Mouse (Mus musculus): ENCODE data around the gene Ndufb10.
A peak's percentile ranks its signal among the peaks of the same experiment; 100 is the strongest.

Ndufb10 gene

DNA sequence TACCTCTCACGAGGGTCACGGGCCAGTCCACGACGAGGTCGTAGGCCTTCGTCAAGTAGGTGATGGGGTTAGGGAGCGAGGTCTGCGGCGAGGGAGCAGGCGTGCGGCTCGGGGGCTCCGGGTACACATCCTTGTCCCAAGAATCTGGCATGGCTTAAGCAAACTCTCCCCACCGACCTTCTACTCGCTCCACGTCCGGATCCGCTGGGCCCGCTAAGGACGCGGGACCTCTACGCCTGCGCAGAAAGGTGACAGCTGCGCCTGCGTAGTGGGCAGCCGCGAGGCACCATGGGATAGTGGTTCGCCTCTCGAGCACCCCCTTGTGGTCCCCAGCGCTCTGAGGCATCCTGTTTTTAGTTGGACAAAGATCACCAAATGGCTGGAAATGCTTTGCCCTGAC, at the start of gene Ndufb10:
Gene Ndufb10, minus strand, starts transcription at position 295 of the 400 bp plus-strand sequence.
- DNase-seq, result peak; percentile 99

DNA sequence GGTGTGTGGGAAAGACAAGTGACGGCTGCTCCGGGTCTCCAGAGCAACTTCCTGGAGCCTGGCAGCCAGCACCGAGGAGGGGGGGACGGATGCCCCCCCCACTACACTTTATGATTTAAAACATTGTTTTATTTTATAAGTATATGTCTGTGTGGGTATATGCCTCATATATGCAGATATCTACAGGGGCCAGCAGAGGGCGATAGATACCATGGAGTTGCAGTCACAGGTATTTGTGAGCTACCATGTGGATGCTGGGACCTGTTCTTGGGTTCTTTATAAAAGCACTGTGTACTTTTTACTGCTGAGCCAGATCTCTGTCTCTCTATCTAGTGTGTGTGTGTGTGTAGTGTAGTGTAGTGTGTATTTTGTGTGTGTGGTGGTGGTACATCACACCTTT, 49.0 kb upstream of the Ndufb10 start:
- DNase-seq, result no peak

- no peak for DNase-seq
Observed at GRCm38 (mm10) chr17:24769146-24769545, 44.9 kb upstream of the Ndufb10 start.

DNA sequence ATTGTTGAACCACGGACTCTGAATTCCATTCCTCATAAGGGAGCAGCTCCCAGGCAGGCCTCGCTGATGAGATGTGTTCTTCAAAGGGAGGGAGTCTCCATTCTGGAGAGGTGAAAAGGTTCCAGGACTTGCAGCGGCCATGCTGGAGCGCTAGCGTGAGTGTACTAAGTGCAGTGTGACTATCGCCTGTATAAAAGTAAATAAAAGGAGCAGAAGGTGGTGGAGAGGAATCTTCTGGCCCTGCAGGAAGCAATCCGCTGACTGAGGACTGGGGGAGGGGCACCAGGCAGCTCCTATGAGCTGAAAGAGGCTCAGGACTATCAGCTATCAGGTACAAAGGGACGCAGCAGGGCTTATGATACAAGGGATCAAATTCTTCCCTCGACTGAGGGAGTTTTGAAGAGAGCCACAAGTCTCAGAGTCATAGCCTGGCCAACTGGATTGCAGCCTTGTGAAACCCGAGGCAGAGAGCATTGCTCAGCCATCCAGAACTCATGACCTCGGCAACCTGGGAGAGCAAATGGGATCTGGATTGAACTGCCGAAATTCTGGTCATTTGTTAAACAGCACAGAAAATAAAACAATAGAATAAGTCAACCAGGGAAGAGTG, 42.1 kb upstream of the Ndufb10 start:
- DNase-seq, result no peak

GRCm38 (mm10) chr17:24765016-24765905, 41.0 kb upstream of the Ndufb10 start:
- no peak for DNase-seq

DNA sequence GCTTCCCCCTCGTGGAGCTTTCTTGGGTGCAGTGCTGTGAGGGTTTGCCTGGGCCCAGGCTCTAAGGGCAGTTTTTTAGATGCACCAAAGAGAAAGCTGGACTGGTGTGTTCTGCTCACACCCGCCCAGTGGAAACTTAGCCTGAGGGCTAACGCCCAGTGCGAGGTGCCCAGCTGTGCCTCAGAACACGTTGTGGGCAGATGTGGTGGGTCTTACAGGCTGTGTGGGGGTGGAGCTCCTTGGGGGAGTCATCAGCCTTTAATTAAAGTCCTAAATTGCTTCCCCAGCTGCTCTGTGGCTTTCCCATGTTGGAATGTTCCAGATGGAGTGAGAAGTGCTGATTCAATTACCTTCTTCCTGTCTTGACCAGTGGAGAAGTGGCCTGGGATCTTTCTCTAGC, 36.8 kb upstream of the Ndufb10 start:
- DNase-seq, result no peak

GRCm38 (mm10) chr17:24757394-24757793, 33.1 kb upstream of the Ndufb10 start:
- no peak for DNase-seq

GRCm38 (mm10) chr17:24752415-24753394, 28.4 kb upstream of the Ndufb10 start, which contains the start of gene Hs3st6:
Hs3st6 (plus strand) TSS chr17:24752988.
- no peak for DNase-seq

DNA sequence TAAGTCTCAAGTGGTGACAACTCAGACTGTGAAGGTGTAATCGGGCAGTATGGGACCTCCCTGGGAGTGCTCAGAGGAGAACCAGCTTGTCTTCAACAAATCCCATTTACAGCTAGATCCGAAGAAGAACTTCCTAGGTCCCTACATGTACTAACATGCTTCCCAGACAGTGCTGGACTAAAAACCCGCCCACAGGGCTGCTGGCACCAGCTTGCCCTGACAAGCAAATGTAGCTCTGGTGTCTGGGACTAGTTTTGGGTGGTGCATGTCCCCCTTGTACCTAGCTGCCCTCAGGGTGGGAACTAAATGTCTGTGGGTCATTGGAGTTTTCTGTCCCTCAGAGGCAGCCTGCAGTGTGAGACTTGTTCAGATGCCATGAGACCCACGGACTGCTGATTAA, 27.2 kb upstream of the Ndufb10 start:
- DNase-seq, result no peak

DNA sequence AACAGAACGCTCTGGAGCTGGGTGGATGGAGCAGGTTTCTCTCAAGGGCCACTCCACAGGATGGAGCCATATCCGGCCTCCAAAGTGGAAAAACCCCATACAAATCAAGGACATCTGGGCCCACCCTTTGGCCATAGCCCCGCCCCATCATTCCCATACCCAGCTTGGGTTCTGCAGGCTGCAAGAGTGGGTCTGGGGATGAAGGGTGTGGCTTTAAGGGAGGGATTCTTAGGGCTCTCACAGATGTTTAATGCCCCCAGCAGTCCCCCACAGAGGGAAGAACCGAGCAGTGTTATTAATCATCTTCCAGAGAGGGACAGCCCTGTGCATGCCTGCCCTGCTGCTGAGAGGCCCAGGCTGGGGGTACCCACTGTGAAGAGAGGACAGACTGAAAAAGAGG, 22.7 kb upstream of the Ndufb10 start:
- DNase-seq, result no peak

DNA sequence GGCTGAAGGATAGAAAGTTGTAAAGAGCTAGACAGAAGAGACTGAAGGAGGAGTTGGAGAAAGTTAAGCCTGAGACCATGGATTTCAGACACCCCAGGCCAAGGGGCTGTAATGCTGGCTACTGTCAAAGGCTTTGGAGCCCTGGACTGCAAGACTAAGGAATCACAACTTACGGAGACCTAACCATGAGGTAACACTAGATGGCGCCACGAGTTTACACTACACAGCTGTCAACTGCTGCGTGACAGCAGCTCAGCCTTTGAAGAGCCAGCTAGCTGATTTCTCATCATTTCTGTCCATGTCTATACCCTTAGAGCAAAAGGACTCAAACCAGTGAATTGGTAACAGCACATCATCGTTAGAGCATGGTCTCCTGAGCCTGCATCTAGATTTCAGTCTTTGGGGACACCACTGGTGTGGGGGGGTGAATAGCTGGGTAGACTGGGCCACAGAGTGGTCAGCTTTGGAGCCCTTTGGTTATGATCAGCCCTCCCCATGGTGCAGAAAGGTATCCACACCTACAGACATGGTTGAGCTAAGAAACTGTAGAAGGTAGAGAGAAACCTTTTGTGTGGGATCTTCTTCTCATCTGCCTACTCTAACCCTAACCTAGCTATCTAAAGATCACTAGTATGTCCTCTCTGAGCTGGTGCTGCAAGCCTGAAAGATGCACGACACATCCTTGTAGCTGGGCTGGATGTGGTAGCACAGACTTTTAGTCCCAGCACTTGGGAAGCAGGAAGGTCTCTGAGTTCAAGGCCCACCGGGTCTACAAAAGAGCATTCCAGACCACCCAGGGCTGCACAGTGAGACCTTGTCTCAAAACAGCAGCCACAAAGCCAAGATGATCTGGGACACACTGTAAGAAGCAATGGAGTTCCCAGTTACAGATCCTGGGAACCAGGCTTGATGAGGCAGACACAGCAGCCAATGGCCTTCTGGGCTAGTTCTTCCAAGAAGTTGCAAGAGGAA, 21.5 kb upstream of the Ndufb10 start:
- DNase-seq, result peak; percentile 85

DNA sequence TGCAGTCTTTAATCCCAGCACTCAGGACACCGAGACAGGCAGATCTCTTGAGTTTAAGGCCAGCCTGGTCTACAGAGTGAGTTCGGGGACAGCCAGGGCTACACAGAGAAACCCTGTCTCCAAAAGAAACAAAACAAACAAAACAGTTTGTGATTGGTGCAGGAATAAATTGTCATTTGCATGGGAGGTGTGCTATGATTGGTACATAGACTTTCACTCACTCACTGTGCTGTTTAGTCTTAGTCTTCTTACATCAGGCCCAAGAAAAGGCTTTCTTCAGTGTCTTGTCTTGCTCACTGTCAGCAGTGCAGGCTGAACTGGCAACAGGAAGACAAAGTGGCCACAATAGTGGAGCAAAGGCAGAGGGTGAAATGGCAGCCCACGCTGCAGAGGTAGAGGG, 20.1 kb upstream of the Ndufb10 start:
- DNase-seq, result no peak

- DNase-seq, result no peak
Observed at GRCm38 (mm10) chr17:24743896-24744295, 19.6 kb upstream of the Ndufb10 start.

DNA sequence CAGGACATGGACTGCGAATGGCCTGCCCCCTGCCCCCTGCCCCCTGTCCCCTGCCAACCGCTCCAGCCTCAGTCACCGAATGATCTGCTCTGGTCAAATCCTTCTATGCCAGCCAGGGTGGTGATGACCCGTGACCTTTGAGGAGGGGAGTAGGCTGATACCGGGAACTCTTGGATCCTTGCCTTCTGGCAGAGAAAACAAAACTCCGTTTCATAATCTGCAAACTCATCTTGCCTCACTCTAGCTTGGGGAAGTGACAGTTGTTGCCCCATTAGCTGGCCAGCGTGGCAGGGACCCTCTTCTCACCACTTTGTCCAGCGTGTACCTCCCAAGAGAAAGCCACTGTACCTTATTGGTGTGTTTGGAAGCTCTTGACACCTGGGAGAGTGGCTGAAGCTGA, 18.0 kb upstream of the Ndufb10 start:
- no peak for DNase-seq

- no peak for DNase-seq
Observed at GRCm38 (mm10) chr17:24739926-24740325, 15.6 kb upstream of the Ndufb10 start.

GRCm38 (mm10) chr17:24738238-24738637, 14.0 kb upstream of the Ndufb10 start:
- DNase-seq, result no peak

GRCm38 (mm10) chr17:24737135-24737810, 13.0 kb upstream of the Ndufb10 start:
- no peak for DNase-seq

DNA sequence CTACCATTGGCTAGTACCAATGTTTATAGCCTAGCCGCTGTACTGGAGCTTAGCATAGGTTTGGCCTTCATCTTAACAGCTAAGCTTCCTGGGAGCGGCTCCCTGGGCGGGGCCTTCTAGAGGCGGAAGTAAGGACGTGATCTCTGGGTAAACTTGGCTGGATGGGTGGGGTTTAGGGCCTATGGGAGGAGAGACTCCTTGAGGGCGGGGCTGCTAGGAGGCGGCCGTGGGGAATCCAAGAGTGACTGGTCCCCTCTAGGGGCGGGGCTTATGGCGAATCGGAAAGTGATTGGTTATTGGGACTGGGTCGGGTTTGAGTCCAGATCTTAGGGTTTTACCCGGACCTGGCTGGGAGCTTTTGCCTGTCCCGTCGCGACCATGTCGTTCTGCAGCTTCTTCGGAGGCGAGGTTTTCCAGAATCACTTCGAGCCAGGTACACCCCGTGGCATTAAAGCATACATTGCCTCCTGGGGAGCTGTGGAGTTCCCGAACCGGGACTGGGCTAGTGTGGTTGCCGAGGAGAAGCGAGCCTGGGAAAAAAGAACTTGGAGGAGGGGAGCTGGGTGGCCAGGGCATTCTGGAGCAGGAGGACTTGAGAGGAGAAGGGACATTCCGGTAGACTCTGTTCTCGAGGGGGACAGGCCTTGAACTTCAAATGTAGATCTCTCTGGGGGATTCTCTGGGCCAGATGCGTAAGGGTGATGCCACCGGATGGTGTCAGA, 12.2 kb upstream of the Ndufb10 start, which contains the start of gene Msrb1:
Gene Msrb1, plus strand, starts transcription at position 313 of the 722 bp plus-strand sequence.
- DNase-seq, result peak; percentile 90

DNA sequence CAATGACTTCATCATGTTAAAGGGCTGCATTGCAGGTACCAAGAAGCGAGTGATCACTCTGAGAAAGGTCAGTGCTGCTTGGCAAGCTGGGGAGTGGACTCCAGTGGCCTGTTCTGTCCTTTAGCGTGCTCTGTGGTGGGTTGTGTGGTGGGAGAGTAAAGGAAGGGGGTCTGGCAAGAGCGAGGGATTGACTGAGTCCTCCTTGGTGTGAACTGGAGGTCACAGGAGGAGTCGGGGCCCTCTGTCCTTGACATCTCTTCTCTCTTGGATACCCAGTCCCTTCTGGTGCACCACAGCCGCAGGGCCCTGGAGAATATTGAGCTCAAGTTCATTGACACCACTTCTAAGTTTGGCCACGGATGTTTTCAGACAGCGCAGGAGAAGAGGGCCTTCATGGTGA, 11.2 kb upstream of the Ndufb10 start:
- no peak for DNase-seq

DNA sequence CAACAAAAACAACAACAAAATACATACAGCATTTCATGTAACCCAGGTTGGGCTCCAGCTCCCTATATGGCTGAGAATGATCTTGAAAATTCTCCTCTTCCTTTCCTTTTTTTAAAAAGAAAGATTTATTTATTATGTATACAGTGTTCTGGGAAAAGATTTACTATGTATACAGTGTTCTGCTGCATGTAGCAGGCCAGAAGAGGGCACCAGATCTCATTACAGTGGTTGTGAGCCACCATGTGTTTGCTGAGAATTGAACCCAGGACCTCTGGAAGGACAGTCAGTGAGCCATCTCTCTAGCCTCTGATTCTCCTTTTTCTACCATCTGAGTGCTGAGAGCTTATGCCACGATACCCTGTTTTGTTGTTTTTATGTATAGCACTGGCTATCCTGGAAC, 10.2 kb upstream of the Ndufb10 start:
- DNase-seq, result no peak
